Mouse (Mus musculus): Measurements from ENCODE around the gene Lnx2. TPM values are rescaled to one million over a fixed set of nuclear protein-coding genes. Genes with fewer than 3 reads are reported as not detected.
A peak's percentile ranks its signal among the peaks of the same experiment; 100 is the strongest.

Gene Lnx2
- polyA plus RNA-seq, 2 experiments from 2014 or later: 19.6 to 29.9 TPM

DNA sequence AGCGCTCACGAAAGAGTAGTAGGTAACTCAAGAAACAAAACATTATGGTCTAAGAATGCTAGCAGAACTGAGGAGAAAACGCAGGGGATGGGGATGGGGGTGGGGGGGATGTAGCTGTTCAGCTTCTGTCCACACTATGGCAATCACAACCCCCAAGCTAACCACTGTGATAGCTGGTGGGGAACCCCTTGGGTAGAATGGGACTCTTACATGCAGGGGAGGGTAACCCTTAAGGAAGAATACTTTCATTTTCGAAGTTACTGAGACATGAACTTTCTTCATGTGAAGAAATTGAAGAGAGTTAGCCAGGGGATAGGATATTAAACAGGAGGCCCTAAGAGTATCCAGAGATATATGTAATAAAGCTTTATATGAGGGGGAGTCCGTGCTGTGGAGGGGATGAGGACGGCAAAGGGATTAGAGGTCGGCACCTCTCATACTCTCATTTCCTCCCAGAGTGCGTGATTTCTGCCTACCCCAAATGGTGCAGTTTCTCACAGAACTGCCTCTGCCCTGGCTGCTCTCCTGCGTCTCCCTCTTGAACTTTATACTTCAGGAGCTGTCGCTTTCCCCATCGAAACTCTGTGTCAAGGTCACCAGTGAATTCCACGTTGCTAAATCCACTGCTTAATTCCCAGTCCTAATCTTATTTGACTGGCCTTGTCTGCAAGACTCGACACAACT lies 25.4 kb downstream of the Lnx2 start:
- ATAC-seq: peak; percentile 75

DNA sequence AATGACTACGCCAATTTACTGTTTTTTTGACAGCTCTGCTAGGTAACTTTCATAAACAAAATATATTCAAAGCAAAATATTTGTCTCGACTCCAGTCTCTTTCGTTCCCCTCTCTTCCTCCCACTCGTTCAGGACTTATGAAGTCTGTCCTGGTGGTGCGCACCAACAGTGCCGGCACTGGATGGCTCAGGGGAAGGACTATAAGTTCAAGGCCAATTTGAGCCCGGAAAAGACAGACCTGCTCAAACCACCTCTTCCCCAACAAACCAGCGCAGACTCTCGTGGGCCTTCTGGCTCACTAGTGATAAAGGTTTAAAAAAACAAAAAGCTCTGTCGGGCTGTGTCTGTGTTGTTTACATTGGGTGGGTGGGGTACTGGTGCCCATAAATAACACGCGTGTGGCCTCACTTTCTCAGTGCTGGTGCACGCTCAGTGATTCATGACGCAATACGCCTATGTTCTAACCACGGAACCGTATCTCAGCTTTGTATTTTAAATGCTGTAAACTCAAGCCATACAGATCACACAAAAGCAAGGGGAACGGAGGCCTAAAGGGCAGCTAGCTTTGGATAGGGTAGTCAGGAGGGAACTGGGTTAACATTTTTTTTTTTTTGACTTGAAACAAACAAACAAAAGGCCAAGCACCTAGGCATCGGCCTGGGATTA lies 26.7 kb downstream of the Lnx2 start:
- peak; percentile 22 for ATAC-seq

DNA sequence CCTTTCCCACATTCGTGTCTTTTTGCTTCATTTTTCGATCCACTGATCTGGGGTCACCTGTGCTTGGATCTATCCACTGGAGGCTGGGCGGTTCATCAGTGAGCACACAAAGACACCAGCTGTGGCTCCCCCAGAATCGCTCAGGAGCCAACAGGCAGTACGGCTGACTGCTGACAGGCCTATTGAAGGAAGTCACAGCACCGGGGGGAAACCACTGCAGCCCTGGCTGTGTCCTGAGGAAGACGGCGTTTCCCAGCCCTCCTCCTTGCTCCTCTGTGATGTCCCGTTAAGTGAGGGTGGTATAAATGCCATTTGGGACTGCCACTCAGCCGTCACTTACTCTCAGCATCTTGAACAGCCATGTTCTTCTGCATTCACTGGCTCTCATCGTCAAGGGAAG lies 30.5 kb downstream of the Lnx2 start:
- no peak for ATAC-seq

DNA sequence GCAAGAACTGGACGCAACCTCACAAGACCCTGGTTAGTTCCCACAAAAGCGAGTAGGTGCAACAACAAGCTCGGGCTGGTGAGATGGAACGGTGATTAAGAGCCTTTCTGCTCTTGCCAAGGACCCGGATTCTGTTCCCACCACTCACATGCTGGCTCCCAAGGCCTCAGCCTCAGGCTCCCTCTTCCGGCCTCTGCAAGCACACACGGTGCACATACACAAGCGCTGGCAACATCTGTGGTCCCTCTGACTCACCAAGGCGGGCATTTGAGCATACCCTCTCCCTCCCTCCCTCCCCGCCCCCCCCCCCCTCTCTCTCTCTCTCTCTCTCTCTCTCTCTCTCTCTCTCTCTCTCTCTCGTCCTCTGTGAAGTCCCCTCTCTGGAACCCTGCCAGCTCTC lies 31.1 kb downstream of the Lnx2 start:
- no peak for ATAC-seq

DNA sequence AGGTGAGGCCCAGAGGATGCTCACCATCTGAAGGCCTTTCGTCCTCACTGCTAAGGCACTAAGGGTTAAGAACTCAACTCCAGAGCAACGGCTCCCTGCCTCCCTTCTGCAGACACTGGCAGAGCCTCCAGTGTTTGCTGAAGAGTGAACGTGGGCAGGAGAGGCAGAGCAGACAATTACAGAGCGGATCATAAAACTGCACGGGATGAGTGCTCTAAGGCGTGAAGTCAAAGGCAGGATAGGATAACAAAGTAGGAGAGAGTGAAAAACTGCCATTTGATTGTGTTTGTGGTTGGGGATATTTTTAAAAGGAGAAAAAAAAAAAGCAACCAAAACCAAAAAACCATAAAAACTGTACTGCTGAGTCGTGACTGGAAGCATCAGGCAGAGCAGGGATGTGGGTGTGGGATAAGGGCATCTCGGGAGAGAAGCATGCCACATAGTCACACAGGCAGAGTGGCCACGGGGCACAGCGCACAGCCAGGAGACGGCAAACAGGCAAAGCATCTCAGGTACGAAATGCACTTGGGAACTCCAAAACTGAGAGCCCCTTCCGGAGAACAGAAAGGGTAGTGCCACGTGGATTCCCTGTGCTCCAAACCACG lies 33.0 kb downstream of the Lnx2 start:
- no peak for ATAC-seq

DNA sequence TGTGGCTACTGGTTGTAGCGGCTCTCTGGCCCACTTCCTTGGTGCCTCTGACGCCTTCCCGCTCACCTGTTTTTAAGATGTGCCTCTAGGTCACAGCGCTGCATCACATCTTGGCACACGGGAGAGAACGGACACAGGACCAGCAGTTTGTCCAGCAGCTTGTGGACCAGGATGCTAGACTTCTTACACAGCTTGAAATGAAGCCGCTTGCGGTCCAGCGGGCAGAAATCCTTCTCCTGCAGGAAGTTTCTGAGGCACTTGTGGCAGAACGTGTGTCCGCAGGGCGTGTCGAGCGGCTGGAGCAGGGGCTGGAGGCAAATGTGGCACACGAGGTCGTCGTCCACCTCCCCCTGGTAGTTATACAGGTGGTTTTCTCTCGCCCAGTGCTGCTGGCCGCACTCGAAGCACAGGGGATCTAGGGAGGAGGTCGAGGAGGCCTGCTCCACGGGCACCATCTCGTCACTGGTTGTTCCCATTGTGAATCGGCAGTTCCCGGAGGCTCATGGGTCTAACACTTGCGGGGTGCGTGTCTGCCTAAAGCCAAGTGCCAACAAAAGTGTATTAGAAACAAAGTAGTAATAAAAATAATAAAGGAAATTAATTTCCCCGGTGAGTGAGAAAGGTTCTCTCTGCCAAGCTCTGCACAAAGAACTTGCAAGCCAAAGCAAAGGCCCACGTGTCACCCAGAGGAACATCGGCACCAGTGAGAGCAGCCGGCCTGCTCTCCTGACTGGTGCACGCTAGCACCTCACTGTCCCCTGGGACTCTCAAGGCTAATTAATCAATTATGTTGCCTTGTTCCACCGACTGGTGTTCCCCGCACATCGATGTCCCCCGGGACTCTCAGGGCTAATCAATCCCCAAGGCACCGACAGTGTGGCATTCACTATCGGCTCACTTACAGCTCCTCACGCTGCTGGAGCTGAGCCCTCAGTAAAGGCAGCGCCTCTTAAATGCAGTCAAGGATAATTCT lies 34.1 kb downstream of the Lnx2 start:
- ATAC-seq: no peak

DNA sequence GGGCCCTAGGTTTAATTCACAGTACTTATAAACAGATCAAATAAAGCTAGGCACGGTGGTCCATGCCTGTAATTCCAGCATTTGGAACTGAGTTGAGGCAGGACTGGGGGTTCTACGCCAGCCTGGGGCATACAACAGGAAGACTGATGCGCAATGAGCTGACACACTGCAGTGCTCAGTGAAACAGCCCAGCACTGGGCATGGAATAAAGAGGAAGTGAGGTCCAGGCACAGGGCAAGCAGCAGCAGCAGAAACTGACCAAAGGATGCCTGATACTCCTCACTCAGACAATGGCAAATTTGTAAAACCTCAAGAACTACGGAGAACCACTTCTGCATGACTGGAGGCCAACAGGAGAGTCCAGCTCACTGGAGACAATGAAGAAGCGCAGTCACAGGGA lies 37.0 kb downstream of the Lnx2 start:
- no peak for ATAC-seq

DNA sequence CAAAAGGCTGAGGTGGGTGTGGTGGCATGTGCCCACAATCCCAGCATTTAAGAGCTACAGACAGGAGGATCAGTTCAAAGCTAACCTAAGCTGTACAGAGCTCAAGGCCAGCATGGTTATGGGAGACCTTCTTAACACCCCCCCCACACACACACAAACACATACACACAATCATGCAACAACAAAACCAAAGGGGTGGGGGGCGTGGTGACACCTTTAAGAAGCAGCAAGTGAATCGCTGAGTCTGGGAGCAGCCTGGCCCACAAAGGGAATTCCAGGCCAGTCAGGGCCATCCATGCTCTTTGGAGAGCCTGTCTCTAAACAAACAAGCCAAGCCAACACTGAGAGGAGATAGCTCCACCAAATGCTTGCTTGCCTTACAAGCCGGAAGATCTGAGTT lies 38.8 kb downstream of the Lnx2 start:
- no peak for ATAC-seq

DNA sequence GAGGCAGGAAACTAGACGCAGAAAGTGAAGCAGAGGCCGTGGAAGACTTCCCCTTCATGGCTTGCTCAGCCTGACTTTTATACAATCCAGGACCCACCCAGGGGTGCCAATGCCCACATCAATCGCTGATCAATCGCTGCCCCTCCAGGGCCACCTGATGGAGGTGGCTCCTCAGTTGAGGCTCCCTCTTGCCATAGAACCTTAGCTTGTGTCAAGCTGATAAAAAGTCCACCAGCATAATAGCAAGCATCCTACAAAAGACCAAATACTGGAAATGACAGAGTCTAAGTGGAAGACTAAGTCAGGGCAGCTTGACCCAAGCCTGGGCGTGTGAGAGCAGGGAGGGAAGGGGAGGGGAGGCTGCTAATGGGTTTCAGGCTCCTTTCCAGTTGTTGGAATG lies 39.7 kb downstream of the Lnx2 start:
- no peak for ATAC-seq

DNA sequence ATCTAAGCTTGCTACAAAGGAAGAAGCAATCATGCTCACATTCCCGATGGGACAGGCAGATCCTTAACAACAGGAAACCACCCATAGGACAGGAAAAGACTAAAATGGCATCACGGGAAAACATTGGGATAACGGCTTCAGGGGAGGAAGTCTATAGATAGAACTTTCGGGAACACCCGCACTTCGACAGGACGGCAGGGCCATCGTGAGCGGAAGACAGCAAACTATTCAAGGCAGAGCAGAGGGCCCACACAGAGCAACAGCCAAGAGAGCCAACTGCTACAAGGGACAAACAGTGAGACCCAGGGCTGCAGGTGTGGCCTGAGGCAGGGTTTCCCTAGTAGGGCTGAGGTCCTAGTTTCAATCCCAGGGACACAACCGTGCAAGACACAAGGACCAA lies 40.4 kb downstream of the Lnx2 start:
- ATAC-seq: no peak

DNA sequence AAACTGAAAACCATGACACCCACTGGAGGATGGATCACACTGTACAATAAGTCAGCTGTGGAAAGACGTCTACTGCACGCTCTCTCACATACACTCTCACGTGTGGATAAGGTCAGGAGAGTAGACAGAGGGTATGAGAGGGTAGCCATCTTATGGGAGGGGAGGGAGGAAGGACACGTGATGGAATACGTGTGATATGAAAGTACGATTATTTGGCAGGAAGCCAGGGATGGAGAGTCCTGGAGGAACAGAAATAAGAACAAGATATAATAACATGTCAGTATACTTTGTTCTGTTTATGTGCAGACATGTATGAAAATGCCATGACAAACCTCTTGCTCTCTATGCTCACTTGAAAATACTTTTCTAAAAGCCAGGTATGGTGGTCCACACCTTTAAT lies 41.1 kb downstream of the Lnx2 start:
- ATAC-seq: no peak

DNA sequence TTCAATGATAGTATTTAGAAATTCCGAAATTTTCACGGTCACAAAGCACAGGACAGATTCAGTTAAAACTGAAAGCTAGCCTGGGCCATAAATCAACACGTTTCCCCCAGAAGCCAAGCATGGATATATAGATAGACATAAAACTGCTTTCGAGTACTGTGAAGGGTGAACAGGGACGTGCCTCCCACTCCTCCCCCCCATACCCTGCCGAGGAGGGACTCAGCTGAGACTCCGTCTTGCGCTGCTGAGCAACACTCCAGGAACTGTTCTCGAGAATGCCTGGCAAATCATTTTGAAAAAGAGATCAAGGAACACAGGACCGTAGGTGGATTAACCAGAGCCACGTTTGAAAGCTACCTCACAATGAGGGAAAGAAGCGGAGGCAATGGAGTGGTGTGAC lies 42.1 kb downstream of the Lnx2 start:
- ATAC-seq: no peak

DNA sequence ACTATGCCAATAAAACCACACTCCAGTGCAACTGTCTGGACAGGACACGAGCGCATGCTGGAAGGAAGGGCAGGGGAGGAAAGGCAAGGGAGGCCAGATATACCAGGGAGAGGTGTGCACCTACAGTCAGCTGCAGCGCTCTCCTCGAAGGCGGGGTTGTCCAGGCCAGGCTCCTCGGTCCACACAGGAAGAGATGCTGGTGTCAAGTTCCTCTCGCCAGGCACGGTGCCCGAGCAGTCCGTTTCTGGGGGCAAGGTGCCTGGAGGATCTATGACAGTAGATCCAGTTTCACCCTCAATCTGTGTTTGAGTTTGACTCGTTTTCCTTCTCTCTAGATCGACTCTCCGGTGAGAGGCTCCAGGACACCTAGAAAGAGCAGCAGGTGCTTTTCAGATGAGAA lies 43.2 kb downstream of the Lnx2 start:
- no peak for ATAC-seq

DNA sequence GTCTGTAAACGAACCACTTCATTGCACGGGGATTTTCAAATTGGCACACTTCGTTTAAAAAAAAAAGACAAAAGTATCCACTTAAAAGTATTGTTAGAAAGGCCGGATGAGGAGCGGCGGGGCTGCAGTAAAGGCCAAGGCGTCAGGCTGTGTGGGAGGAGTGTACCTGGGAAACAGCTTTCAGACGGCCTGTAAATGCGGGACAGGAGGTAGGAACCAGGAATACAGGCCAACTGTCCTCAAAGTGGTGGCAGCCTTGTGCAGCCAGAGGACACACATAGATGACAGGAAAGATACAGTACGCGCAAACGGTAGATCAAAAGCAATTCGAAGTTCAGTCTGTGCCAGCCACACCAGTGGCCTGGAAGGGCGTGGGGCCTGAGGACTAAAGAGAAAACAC lies 45.1 kb downstream of the Lnx2 start:
- no peak for ATAC-seq

DNA sequence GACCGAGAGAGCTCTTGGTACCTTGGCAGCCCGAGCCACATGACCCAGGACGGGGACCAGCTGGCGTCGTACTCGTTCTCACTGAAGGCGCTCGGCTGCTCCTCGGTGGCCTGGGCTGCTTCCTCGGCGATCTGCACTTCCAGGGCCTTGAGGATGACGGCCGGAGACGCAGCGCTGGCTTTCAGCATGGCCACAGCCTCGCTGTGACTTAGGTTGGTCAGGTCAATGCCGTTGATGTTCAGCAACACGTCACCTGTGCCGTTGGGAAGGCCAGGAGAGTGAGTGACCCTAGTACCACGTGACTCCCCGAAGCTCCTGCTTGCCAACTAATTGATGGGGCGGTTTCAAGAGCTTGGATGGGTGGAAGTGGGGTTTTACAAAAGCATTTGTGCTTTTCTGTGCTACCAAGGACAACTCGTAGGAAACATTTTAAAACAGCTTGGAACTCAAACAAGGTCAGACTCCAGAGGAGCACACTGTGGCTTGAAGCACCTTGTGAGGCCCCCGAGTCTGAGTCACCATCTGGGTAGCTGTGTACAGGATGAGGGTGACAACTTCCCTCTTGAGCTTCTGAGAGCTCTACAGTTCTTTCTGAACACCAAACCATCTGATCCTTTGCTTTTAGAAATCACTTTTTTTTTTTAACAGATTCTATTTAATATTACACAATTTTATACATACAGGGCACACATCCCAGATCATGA lies 51.9 kb downstream of the Lnx2 start:
- no peak for ATAC-seq

DNA sequence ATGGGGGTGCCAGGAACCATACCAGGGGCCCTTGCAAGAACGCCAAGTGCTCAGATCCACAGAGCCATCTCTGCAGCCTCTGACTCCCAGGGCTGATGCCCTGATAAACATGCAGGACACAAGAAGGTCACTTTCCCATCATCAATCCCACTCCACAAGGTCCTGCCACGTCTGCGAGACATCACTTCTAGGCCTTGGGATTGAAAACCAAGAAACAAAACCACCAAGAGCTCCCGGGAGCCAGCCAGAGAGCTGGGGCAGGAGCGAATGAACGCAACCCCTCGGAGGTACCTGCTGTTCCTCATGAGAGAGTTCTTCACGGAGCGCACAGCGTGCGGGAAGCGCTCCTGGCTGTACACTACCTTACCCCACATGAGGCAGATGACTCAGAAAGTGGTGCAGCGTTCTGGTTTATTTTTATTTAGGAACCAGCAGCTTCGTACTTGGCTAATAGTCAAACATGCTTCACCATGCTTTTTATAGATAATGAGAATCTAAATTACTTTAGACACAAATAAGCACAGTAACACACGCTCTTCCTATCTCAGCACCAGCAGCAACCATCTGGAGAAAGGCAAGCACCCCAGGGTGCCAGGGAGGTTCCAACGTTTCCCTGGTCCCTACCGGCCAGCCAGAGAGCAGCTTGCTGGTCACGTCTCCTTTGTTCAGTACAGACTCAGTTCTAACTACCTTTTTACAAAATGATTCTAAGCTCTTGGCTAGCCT lies 53.0 kb downstream of the Lnx2 start:
- no peak for ATAC-seq

DNA sequence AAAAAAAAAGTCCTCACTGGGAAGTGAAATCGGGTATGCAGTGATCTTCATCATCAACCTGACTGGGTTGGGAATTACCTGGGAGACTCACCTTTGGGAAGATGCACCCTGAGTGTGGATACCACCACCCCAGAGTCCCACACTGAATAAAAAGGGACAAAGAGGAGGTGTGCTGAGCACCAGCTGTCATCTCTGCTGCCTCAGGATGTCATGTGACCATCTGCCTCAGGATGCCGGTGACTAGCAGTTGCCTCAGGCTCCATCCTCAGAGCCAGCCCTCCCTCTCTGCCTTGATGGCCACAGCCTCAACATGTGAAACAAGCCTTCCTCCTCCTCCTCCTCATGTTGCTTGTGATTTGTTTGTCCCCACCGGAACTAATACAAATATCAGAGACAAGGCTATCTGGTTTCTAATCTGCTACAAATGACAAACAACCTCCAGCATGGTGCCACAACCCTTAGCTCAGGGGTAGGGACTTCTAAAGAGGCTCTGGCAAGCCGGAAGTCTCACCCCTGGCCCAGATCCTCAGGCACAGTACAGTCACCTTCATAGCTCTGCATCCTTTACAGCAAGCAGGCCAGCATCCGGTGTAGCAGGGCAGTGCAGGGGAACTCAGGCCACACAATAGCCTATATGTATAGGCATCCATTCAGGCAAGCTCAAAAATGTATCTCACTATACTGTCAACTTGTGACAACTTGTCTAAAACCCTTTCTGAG lies 54.7 kb downstream of the Lnx2 start:
- ATAC-seq: peak; percentile 75

DNA sequence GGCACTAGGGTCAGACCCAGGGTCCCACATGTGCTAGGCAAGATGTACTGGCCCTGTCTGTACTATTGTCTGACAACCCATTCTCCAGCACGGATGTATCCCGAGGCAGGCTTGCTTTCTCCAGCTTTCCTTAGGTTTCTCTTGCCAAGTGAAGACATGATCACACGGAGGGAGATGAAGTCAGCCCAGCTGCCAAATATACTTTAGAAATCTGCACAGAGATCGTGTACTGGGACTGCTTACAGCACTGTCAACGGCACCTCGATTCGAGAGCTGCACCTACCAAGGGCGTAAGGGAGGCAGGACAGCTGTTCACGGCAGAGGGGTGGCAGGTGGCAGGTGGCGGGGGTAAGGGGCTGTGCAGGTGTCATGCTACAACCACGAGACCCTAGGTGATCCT lies 55.8 kb downstream of the Lnx2 start:
- ATAC-seq: no peak

DNA sequence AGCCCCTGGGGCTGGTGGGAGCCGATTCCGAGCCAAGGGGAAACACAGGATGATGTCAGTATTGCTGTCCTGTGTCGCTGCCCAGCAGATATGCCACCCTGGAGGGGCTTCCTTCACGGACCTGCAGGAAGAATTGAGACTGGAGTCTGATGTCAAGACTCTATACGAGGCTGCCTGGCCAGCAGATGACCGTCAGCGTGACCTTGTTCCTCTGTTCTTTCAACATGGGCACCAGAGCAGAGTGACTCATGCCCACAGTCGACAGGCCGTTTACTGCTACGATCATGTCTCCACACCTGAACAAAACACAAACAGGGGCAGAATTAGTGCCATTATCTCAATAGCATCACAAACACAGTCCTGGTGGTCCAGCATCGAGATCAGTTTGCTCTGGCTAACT lies 57.6 kb downstream of the Lnx2 start:
- no peak for ATAC-seq

DNA sequence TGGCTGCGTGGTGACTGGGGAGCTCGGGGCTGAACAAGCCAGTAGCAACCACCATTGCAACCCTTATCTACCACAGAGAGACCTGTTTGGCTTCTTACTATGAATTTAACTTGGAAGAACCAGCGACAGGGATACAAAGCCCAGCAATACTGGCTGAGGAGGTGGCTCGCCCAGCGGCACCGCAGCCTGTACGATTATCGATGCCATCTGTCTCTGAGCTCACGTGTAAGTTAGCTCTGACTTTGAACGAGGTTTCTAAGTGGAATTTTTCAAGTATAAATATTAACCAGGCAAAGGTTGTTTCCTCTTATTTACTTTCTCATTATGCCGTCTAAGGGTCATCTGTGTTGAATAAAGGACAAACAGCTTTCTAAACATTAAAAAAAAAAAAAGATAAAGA lies 58.9 kb downstream of the Lnx2 start:
- ATAC-seq: no peak

DNA sequence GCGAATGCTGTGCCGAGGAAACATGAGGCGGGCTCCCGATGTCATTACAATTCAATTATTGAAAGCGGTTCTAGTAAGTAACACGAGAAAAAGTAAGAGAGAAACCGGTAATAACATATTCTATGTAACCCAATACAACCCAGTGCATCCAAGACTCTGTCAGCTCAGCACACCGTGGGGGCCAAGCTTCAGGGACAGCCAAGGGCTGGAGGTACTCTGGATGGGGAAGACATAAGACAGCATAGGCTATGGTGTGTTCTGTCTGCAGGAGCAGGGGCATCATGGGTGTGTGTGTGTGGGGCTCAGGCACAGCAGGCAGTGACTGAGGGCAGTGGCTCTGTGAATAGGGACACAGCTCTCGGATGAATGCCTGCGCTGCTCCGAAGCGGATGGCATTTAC lies 59.8 kb downstream of the Lnx2 start:
- no peak for ATAC-seq
